Mouse (Mus musculus): ENCODE results near the gene Igdcc4. TPM values are rescaled to one million over a fixed set of nuclear protein-coding genes. Genes with fewer than 3 reads are reported as not detected.
A peak's percentile ranks its signal among the peaks of the same experiment; 100 is the strongest.
"Not testable (repeated sequence)": the region's sequence is repeated elsewhere in the genome, so short reads cannot be mapped to it uniquely, and the experiment has no call there.

The Igdcc4 gene
- total RNA-seq (2021): 10 to 100 TPM; 12.3 to 13.8 TPM
- long read RNA-seq, experiment 1, full-length matches to known transcripts: 5 of 9 reads
- long read RNA-seq, experiment 1, partial matches to known transcripts: 2 of 9 reads
- long read RNA-seq, experiment 1, other reads (novel, unspliced or antisense): 2 of 9 reads
- long read RNA-seq, experiment 2, full-length matches to known transcripts: 2 of 5 reads
- long read RNA-seq, experiment 2, partial matches to known transcripts: 0 of 5 reads
- long read RNA-seq, experiment 2, other reads (novel, unspliced or antisense): 3 of 5 reads

GRCm38 (mm10) chr9:65100991-65101685, at the start of gene Igdcc4:
Igdcc4 (plus strand) TSS chr9:65101486.
- peak in 1 of 2 experiments; percentile 33 for DNase-seq

GRCm38 (mm10) chr9:65064251-65064650, 37.0 kb upstream of the Igdcc4 start:
- no peak for DNase-seq

GRCm38 (mm10) chr9:65070587-65070986, 30.7 kb upstream of the Igdcc4 start:
- DNase-seq: no peak

GRCm38 (mm10) chr9:65073555-65073954, 27.7 kb upstream of the Igdcc4 start:
- no peak for DNase-seq

- no peak for DNase-seq
These were observed 27.0 kb upstream of the Igdcc4 start for GRCm38 (mm10) chr9:65074251-65074650.

- DNase-seq: peak; percentile 17 to 22
These were observed 26.3 kb upstream of the Igdcc4 start for GRCm38 (mm10) chr9:65074855-65075493.

- peak in 1 of 2 experiments; percentile 12 for DNase-seq
These were observed 23.8 kb upstream of the Igdcc4 start for GRCm38 (mm10) chr9:65077536-65077935.

- DNase-seq: not testable (repeated sequence)
These were observed 21.1 kb upstream of the Igdcc4 start for GRCm38 (mm10) chr9:65080141-65080540.

- DNase-seq: no peak
These were observed 18.1 kb upstream of the Igdcc4 start for GRCm38 (mm10) chr9:65083075-65083765.

GRCm38 (mm10) chr9:65084198-65084807, 17.0 kb upstream of the Igdcc4 start:
- no peak for DNase-seq

- DNase-seq: no peak
These were observed 16.0 kb upstream of the Igdcc4 start for GRCm38 (mm10) chr9:65085270-65085669.

GRCm38 (mm10) chr9:65086801-65087200, 14.5 kb upstream of the Igdcc4 start:
- no peak for DNase-seq

- DNase-seq: peak in 1 of 2 experiments; percentile 19
These were observed 13.8 kb upstream of the Igdcc4 start for GRCm38 (mm10) chr9:65087490-65087889.

GRCm38 (mm10) chr9:65094237-65094636, 7.0 kb upstream of the Igdcc4 start:
- DNase-seq: peak; percentile 71 to 72

- peak; percentile 25 to 52 for DNase-seq
These were observed 545 bp downstream of the Igdcc4 start for GRCm38 (mm10) chr9:65101686-65102376.

- DNase-seq: peak; percentile 11 to 16
These were observed 1.3 kb downstream of the Igdcc4 start for GRCm38 (mm10) chr9:65102377-65103172.

GRCm38 (mm10) chr9:65103173-65103752, 2.0 kb downstream of the Igdcc4 start:
- no peak for DNase-seq

GRCm38 (mm10) chr9:65106821-65107220, 5.5 kb downstream of the Igdcc4 start:
- peak in 1 of 2 experiments; percentile 16 for DNase-seq

- DNase-seq: no peak
These were observed 6.6 kb downstream of the Igdcc4 start for GRCm38 (mm10) chr9:65107893-65108292.
